Mouse (Mus musculus) embryonic facial prominence, embryonic 10.5 days (tissue): Measurements from ENCODE around the gene Pdlim5. TPM values are rescaled to one million over a fixed set of nuclear protein-coding genes. Genes with fewer than 3 reads are reported as not detected.
A peak's percentile ranks its signal among the peaks of the same experiment; 100 is the strongest.
"Not testable (repeated sequence)": the region's sequence is repeated elsewhere in the genome, so short reads cannot be mapped to it uniquely, and the experiment has no call there.

Source experiments
- DNase-seq: peaks from one replicate; pipeline ENCODE4 v3.0.0-alpha.2; 2017; ENCODE audit warnings: low spot score
- H3K27ac ChIP-seq: fragments of 300-500 bp; sonication (generic); replicated peaks from 2 replicates; pipeline ENCODE4 v1.5.1; 2016; ENCODE audit warnings: mild to moderate bottlenecking
- H3K27me3 ChIP-seq: fragments of 300-500 bp; sonication (generic); replicated peaks from 2 replicates; pipeline ENCODE4 v1.6.1; 2016; ENCODE audit warnings: low read depth, mild to moderate bottlenecking; ENCODE audit not compliant: poor library complexity, severe bottlenecking
- H3K36me3 ChIP-seq: fragments of 300-500 bp; sonication (generic); replicated peaks from 2 replicates; pipeline ENCODE4 v1.6.1; 2016; ENCODE audit warnings: mild to moderate bottlenecking, moderate library complexity
- H3K4me1 ChIP-seq: fragments of 300-500 bp; sonication (generic); 2 replicates; pipeline ENCODE4 v1.6.1; 2016
- H3K4me3 ChIP-seq: fragments of 300-500 bp; sonication (generic); 2 replicates; pipeline ENCODE4 v1.5.1; 2016; ENCODE audit warnings: mild to moderate bottlenecking, moderate library complexity
- H3K9me3 ChIP-seq: fragments of 300-500 bp; sonication (generic); 2 replicates; pipeline ENCODE4 v1.6.1; 2016; ENCODE audit warnings: mild to moderate bottlenecking
- WGBS: fragments of 180-500 bp; shearing (Covaris S2); methylation state at CpG from one replicate; pipeline ENCODE4 v1.1.7; 2016; 5-methylcytosine and 5-hydroxymethylcytosine counted together
- polyA plus RNA-seq: library from polyadenylated mRNA; unstranded; fragments of >200 nt; fragmentation: Nextera tagmentation; extraction: Ambion mirVana; gene quantifications from 2 replicates; pipeline ENCODE4 v1.2.1, GENCODE M21; 2016

The Pdlim5 gene
- polyA plus RNA-seq: 17.2 and 18.2 TPM in 2 replicates

- H3K4me1 ChIP-seq: peaks cover 11% of the 10 kb centered on the region
Measured at GRCm38 (mm10) chr3:142395520-142396193, at the start of gene Pdlim5. TSS of gene Pdlim5 (minus strand) at chr3:142395696.

GRCm38 (mm10) chr3:142443710-142444043 is 48.2 kb upstream of the Pdlim5 start:
- Histone ChIP-seq H3K27ac (no peak overlapping the region), H3K27me3 (no peaks in the 10 kb centered on the region), H3K9me3 (no peaks in the 10 kb centered on the region), H3K36me3 (no peaks in the 10 kb centered on the region), H3K4me1 (peaks cover 38% of the 10 kb centered on the region), H3K4me3 (no peak overlapping the region)
- WGBS: 37% methylated on average over 4 of the region's 4 CpGs
- no peak for DNase-seq

More at GRCm38 (mm10) chr3:142395520-142396193, at the start of gene Pdlim5:
- WGBS: under 1% methylated on average over 46 of the region's 46 CpGs
- Histone ChIP-seq H3K9me3 (no peaks in the 10 kb centered on the region), H3K4me3 (peak within 1 kb of the TSS; percentile 72), H3K27me3 (peaks cover 13% of the 10 kb centered on the region; the same call in 1 of the 2 replicates), H3K36me3 (no peaks in the 10 kb centered on the region), H3K27ac (peak within 1 kb of the TSS; percentile 86)
- DNase-seq: peak; percentile 98

GRCm38 (mm10) chr3:142443006-142443709 is 47.7 kb upstream of the Pdlim5 start:
- no peaks in the 10 kb centered on the region for H3K27me3 ChIP-seq
- H3K4me3 ChIP-seq: no peak overlapping the region
- no peak overlapping the region for H3K27ac ChIP-seq
- no peaks in the 10 kb centered on the region for H3K9me3 ChIP-seq
- no peaks in the 10 kb centered on the region for H3K36me3 ChIP-seq
- peak; percentile 83 for DNase-seq
- 13% methylated on average over 12 of the region's 12 CpGs for WGBS
- peaks cover 37% of the 10 kb centered on the region for H3K4me1 ChIP-seq

GRCm38 (mm10) chr3:142442161-142442560 is 46.7 kb upstream of the Pdlim5 start:
- Histone ChIP-seq H3K4me1 (peaks cover 35% of the 10 kb centered on the region), H3K9me3 (no peaks in the 10 kb centered on the region), H3K27me3 (no peaks in the 10 kb centered on the region), H3K36me3 (no peaks in the 10 kb centered on the region), H3K27ac (no peak overlapping the region), H3K4me3 (no peak overlapping the region)
- no peak for DNase-seq
- 80% methylated on average over 7 of the region's 7 CpGs for WGBS

GRCm38 (mm10) chr3:142441142-142441541 is 45.6 kb upstream of the Pdlim5 start:
- H3K27ac ChIP-seq: no peak overlapping the region
- DNase-seq: no peak
- peaks cover 45% of the 10 kb centered on the region for H3K4me1 ChIP-seq
- no peaks in the 10 kb centered on the region for H3K27me3 ChIP-seq
- H3K36me3 ChIP-seq: no peaks in the 10 kb centered on the region
- H3K4me3 ChIP-seq: no peak overlapping the region
- H3K9me3 ChIP-seq: no peaks in the 10 kb centered on the region
- 63% methylated on average over 5 of the region's 5 CpGs for WGBS

- H3K9me3 ChIP-seq: no peaks in the 10 kb centered on the region
- H3K27ac ChIP-seq: no peak overlapping the region
- no peak overlapping the region for H3K4me3 ChIP-seq
- WGBS: 74% methylated on average over 4 of the region's 4 CpGs
- H3K36me3 ChIP-seq: no peaks in the 10 kb centered on the region
- no peaks in the 10 kb centered on the region for H3K27me3 ChIP-seq
- DNase-seq: no peak
- H3K4me1 ChIP-seq: peaks cover 46% of the 10 kb centered on the region
Measured at GRCm38 (mm10) chr3:142440191-142440590, 44.7 kb upstream of the Pdlim5 start.

GRCm38 (mm10) chr3:142439591-142440093 is 44.1 kb upstream of the Pdlim5 start:
- H3K4me3 ChIP-seq: no peak overlapping the region
- H3K27ac ChIP-seq: peak overlapping the region; percentile 20; the same call in 1 of the 2 replicates
- 55% methylated on average over 7 of the region's 7 CpGs for WGBS
- H3K36me3 ChIP-seq: no peaks in the 10 kb centered on the region
- peak; percentile 32 for DNase-seq
- H3K27me3 ChIP-seq: no peaks in the 10 kb centered on the region
- H3K4me1 ChIP-seq: peaks cover 48% of the 10 kb centered on the region
- H3K9me3 ChIP-seq: no peaks in the 10 kb centered on the region

GRCm38 (mm10) chr3:142438630-142439029 is 43.1 kb upstream of the Pdlim5 start:
- not testable (repeated sequence) for H3K4me3 ChIP-seq, H3K27ac ChIP-seq, H3K9me3 ChIP-seq, H3K27me3 ChIP-seq, DNase-seq, H3K36me3 ChIP-seq
- peaks cover 54% of the 10 kb centered on the region for H3K4me1 ChIP-seq
- 93% methylated on average over 8 of the region's 8 CpGs for WGBS

- H3K36me3 ChIP-seq: no peaks in the 10 kb centered on the region
- no peak overlapping the region for H3K4me3 ChIP-seq
- H3K9me3 ChIP-seq: no peaks in the 10 kb centered on the region
- no peak overlapping the region for H3K27ac ChIP-seq
- WGBS: 40% methylated on average over 6 of the region's 6 CpGs
- H3K27me3 ChIP-seq: no peaks in the 10 kb centered on the region
- DNase-seq: no peak
- peaks cover 44% of the 10 kb centered on the region for H3K4me1 ChIP-seq
Measured at GRCm38 (mm10) chr3:142436824-142437223, 41.3 kb upstream of the Pdlim5 start.

GRCm38 (mm10) chr3:142436212-142436611 is 40.7 kb upstream of the Pdlim5 start:
- Histone ChIP-seq H3K9me3 (no peaks in the 10 kb centered on the region), H3K36me3 (no peaks in the 10 kb centered on the region), H3K27me3 (no peaks in the 10 kb centered on the region), H3K4me1 (peaks cover 47% of the 10 kb centered on the region), H3K27ac (no peak overlapping the region), H3K4me3 (no peak overlapping the region)
- 64% methylated on average over 5 of the region's 5 CpGs for WGBS
- DNase-seq: no peak

GRCm38 (mm10) chr3:142434786-142435168 is 39.3 kb upstream of the Pdlim5 start:
- H3K4me1 ChIP-seq: peaks cover 37% of the 10 kb centered on the region
- no peaks in the 10 kb centered on the region for H3K9me3 ChIP-seq
- H3K4me3 ChIP-seq: no peak overlapping the region
- DNase-seq: no peak
- 0 out of 2 replicates have a peak overlapping the region, but pooled peaks have one; percentile 24 for H3K27ac ChIP-seq
- H3K36me3 ChIP-seq: no peaks in the 10 kb centered on the region
- WGBS: 64% methylated on average over 4 of the region's 4 CpGs
- no peaks in the 10 kb centered on the region for H3K27me3 ChIP-seq

GRCm38 (mm10) chr3:142434127-142434785 is 38.8 kb upstream of the Pdlim5 start:
- WGBS: 68% methylated on average over 7 of the region's 7 CpGs
- H3K4me3 ChIP-seq: no peak overlapping the region
- no peaks in the 10 kb centered on the region for H3K36me3 ChIP-seq
- no peak for DNase-seq
- 0 out of 2 replicates have a peak overlapping the region, but pooled peaks have one; percentile 24 for H3K27ac ChIP-seq
- no peaks in the 10 kb centered on the region for H3K27me3 ChIP-seq
- no peaks in the 10 kb centered on the region for H3K9me3 ChIP-seq
- peaks cover 32% of the 10 kb centered on the region for H3K4me1 ChIP-seq
